Mouse (Mus musculus) CH12.LX (cell line): ENCODE measurements at regions not wholly inside any gene's neighbourhood (a gene's known extent, or its start where the extent isn't known, plus 50 kb on each side); places are given as distances from the start of the nearest gene placed in this dataset.

Source experiments
- DNase-seq: peaks from one replicate; pipeline ENCODE4 v3.0.0-alpha.2; 2013; ENCODE audit errors: extremely low read depth
- H3K27ac ChIP-seq: 2 replicates; pipeline ENCODE4 v1.5.1; 2012; ENCODE audit warnings: low read depth, mild to moderate bottlenecking, control low read depth, moderate library complexity; ENCODE audit not compliant: insufficient read depth
- H3K27me3 ChIP-seq: replicated peaks from 2 replicates; pipeline ENCODE3; 2012; ENCODE audit warnings: inconsistent platforms
- H3K36me3 ChIP-seq, 2 experiments: replicated peaks in 1 of 2; 2 replicates each; pipeline versions ENCODE3 to v1.6.1; 2012; ENCODE audit warnings: inconsistent platforms in 1 of 2, low read length in 1 of 2, mild to moderate bottlenecking in 1 of 2, mixed read lengths in 1 of 2, moderate library complexity in 1 of 2; ENCODE audit not compliant: control insufficient read depth in 1 of 2, insufficient read depth in 1 of 2
- H3K4me1 ChIP-seq, 2 experiments: 2 replicates each; pipeline ENCODE4 v1.6.1; 2012; ENCODE audit warnings: inconsistent platforms in 1 of 2, moderate library complexity in 1 of 2; ENCODE audit not compliant: insufficient read depth in 2 of 2, control insufficient read depth in 1 of 2
- H3K4me2 ChIP-seq: 2 replicates; pipeline ENCODE4 v1.6.1; 2012; ENCODE audit warnings: low read depth, mild to moderate bottlenecking, control low read depth; ENCODE audit not compliant: poor library complexity, insufficient read depth, severe bottlenecking
- H3K4me3 ChIP-seq, 3 experiments: fragments of 150-350 bp in 1 of 3; sonication (generic) in 1 of 3; replicated peaks in 1 of 3; 2 replicates each; pipeline versions ENCODE3 to v1.5.1; 2011 to 2012; ENCODE audit warnings: low read depth in 2 of 3, low read length in 2 of 3, mild to moderate bottlenecking in 2 of 3, moderate library complexity in 2 of 3, control low read depth in 1 of 3, improper control_type of control experiment in 1 of 3, inconsistent platforms in 1 of 3, mixed read lengths in 1 of 3; ENCODE audit not compliant: poor library complexity in 1 of 3
- H3K79me2 ChIP-seq: replicated peaks from 2 replicates; pipeline ENCODE4 v1.6.1; 2012; ENCODE audit warnings: mild to moderate bottlenecking, moderate library complexity; ENCODE audit not compliant: control insufficient read depth, poor library complexity, insufficient read depth, severe bottlenecking; ENCODE audit errors: extremely low read depth
- H3K9ac ChIP-seq: 2 replicates; pipeline ENCODE4 v1.6.1; 2012; ENCODE audit warnings: low read depth, mild to moderate bottlenecking, control low read depth, moderate library complexity; ENCODE audit not compliant: insufficient read depth
- H3K9me3 ChIP-seq: replicated peaks from 2 replicates; pipeline ENCODE3; 2012; ENCODE audit warnings: low read length, inconsistent platforms, mixed read lengths
- BHLHE40 ChIP-seq: IDR thresholded peaks from 2 replicates; pipeline ENCODE4 v1.6.1; 2011; ENCODE audit warnings: mild to moderate bottlenecking, low read depth, low read length, improper control_type of control experiment
- CHD1 ChIP-seq: IDR thresholded peaks from 2 replicates; pipeline ENCODE4 v1.6.1; 2012; ENCODE audit warnings: low read depth, low read length, improper control_type of control experiment, inconsistent platforms
- CTCF ChIP-seq, 2 experiments: IDR thresholded peaks in 1 of 2; conservative IDR thresholded peaks in 1 of 2; 2 replicates each; pipeline ENCODE4 v1.5.1; 2011 to 2012; ENCODE audit warnings: low read depth in 2 of 2, low read length in 2 of 2, improper control_type of control experiment in 1 of 2, inconsistent platforms in 1 of 2, mild to moderate bottlenecking in 1 of 2, moderate library complexity in 1 of 2
- E2F4 ChIP-seq: IDR thresholded peaks from 2 replicates; pipeline ENCODE4 v1.6.1; 2011; ENCODE audit warnings: low read depth, low read length, improper control_type of control experiment; ENCODE audit not compliant: insufficient replicate concordance
- ELF1 ChIP-seq: IDR thresholded peaks from 2 replicates; pipeline ENCODE4 v1.6.1; 2014; ENCODE audit warnings: low read depth, mild to moderate bottlenecking, inconsistent platforms, low read length, improper control_type of control experiment
- EP300 ChIP-seq: IDR thresholded peaks from 2 replicates; pipeline ENCODE4 v1.6.1; 2011; ENCODE audit warnings: low read length, improper control_type of control experiment
- ETS1 ChIP-seq: conservative IDR thresholded peaks from 2 replicates; pipeline ENCODE4 v1.6.1; 2012; ENCODE audit warnings: low read depth, mild to moderate bottlenecking, inconsistent platforms, low read length, improper control_type of control experiment, moderate library complexity
- JUN ChIP-seq: IDR thresholded peaks from 2 replicates; pipeline ENCODE4 v1.6.1; 2011; ENCODE audit warnings: low read depth, mild to moderate bottlenecking, low read length, improper control_type of control experiment, moderate library complexity; ENCODE audit not compliant: insufficient read depth
- JUND ChIP-seq: conservative IDR thresholded peaks from 2 replicates; pipeline ENCODE4 v1.6.1; 2011; ENCODE audit warnings: low read depth, low read length, improper control_type of control experiment
- KAT2A ChIP-seq: IDR thresholded peaks from 2 replicates; pipeline ENCODE4 v1.6.1; 2012; ENCODE audit warnings: low read length, improper control_type of control experiment, inconsistent platforms; ENCODE audit not compliant: insufficient replicate concordance
- MAFK ChIP-seq: IDR thresholded peaks from 2 replicates; pipeline ENCODE4 v1.6.1; 2011; ENCODE audit warnings: low read length, improper control_type of control experiment; ENCODE audit not compliant: insufficient replicate concordance
- MEF2A ChIP-seq: IDR thresholded peaks from 2 replicates; pipeline ENCODE4 v1.6.1; 2014; ENCODE audit warnings: low read depth, mild to moderate bottlenecking, inconsistent platforms, low read length, improper control_type of control experiment, borderline replicate concordance
- MYC ChIP-seq: IDR thresholded peaks from 2 replicates; pipeline ENCODE4 v1.6.1; 2011; ENCODE audit warnings: low read depth, mild to moderate bottlenecking, improper control_type of control experiment, low read length
- NRF1 ChIP-seq: IDR thresholded peaks from 2 replicates; pipeline ENCODE4 v1.6.1; 2014; ENCODE audit warnings: low read depth, mild to moderate bottlenecking, inconsistent platforms, low read length, improper control_type of control experiment, moderate library complexity
- PAX5 ChIP-seq: IDR thresholded peaks from 2 replicates; pipeline ENCODE4 v1.6.1; 2012; ENCODE audit warnings: low read length, inconsistent platforms, mixed read lengths
- POLR2A ChIP-seq: IDR thresholded peaks from 2 replicates; pipeline ENCODE4 v1.6.1; 2011; ENCODE audit warnings: low read depth, mild to moderate bottlenecking, improper control_type of control experiment, low read length
- RAD21 ChIP-seq: IDR thresholded peaks from 2 replicates; pipeline ENCODE4 v1.6.1; 2011; ENCODE audit warnings: low read depth, mild to moderate bottlenecking, low read length, improper control_type of control experiment, moderate library complexity
- TCF12 ChIP-seq: IDR thresholded peaks from 2 replicates; pipeline ENCODE4 v1.6.1; 2014; ENCODE audit warnings: low read depth, mild to moderate bottlenecking, inconsistent platforms, low read length, improper control_type of control experiment
- UBTF ChIP-seq: IDR thresholded peaks from 2 replicates; pipeline ENCODE4 v1.6.1; 2012; ENCODE audit warnings: low read depth, mild to moderate bottlenecking, inconsistent platforms, low read length, improper control_type of control experiment, moderate library complexity
- USF1 ChIP-seq: IDR thresholded peaks from 2 replicates; pipeline ENCODE4 v1.6.1; 2014; ENCODE audit warnings: low read depth, mild to moderate bottlenecking, inconsistent platforms, low read length, improper control_type of control experiment
- USF2 ChIP-seq: conservative IDR thresholded peaks from 2 replicates; pipeline ENCODE4 v1.6.1; 2011; ENCODE audit warnings: low read depth, low read length, improper control_type of control experiment
- ZC3H11A ChIP-seq: IDR thresholded peaks from 2 replicates; pipeline ENCODE4 v1.6.1; 2012; ENCODE audit warnings: low read depth, mild to moderate bottlenecking, inconsistent platforms, low read length, improper control_type of control experiment
- ZKSCAN1 ChIP-seq: IDR thresholded peaks from 2 replicates; pipeline ENCODE4 v1.6.1; 2012; ENCODE audit warnings: low read depth, inconsistent platforms, low read length, improper control_type of control experiment, borderline replicate concordance
- ZNF384 ChIP-seq: IDR thresholded peaks from 2 replicates; pipeline ENCODE4 v1.6.1; 2012; ENCODE audit warnings: low read depth, low read length, improper control_type of control experiment, inconsistent platforms
- dilution Hi-C: fragments of 300-500 bp; cut with MboI; formaldehyde crosslinking; loops from 2 replicates; pipeline ENCODE4 v1.14.3; 2020; ENCODE audit warnings: low sequenced_read_pairs; ENCODE audit not compliant: extremely low pct_unique_long_range_greater_than_20kb, extremely low pct_ligation_motif_present
- in situ Hi-C: fragments of 300-500 bp; cut with MboI; formaldehyde crosslinking; loops from 3 replicates; pipeline ENCODE4 v1.14.3; 2019; ENCODE audit warnings: low sequenced_read_pairs, low pct_ligation_motif_present, low pct_unique_long_range_greater_than_20kb, mixed read lengths

DNA sequence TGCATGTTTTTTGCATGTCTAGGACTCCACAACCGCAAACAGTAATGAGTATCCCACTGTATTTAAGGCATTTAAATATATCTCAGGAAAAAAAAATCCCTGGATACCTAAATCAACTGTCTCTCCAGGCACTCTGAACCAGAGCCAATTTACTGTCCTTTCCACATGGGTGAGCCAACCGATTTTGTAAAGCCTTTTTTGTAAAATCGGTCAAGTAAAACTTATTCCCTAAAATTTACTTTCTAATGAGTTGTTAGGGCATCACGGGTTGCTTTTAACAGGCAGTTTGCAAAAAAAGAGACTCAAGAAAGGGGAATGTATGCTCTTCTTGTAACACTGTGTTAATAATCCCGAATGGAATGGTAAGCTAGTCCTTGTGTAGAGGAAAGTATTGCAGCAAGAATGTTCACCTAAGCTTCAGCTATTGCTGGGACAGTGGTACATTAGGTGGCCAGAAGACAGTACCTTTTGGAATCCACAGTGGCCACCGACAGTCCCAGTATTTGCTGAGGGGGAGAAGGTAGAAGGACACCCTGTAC is 496.4 kb downstream of the Cntnap4 start:
- Histone ChIP-seq H3K4me3 (no peak overlapping the region), H3K79me2 (no peaks in the 10 kb centered on the region), H3K9ac (no peak overlapping the region), H3K4me1 (no peaks in the 10 kb centered on the region), H3K27ac (no peak overlapping the region), H3K27me3 (no peaks in the 10 kb centered on the region), H3K4me2 (no peak overlapping the region), H3K9me3 (peaks cover 47% of the 10 kb centered on the region), H3K36me3 (no peaks in the 10 kb centered on the region)
- in situ Hi-C loops, result no loop called here
- no peak for DNase-seq
- dilution Hi-C loops, result no loop called here
- TF ChIP-seq TCF12 (no peak), EP300 (no peak), BHLHE40 (no peak), ZKSCAN1 (no peak), MEF2A (no peak), MYC (no peak)

DNA sequence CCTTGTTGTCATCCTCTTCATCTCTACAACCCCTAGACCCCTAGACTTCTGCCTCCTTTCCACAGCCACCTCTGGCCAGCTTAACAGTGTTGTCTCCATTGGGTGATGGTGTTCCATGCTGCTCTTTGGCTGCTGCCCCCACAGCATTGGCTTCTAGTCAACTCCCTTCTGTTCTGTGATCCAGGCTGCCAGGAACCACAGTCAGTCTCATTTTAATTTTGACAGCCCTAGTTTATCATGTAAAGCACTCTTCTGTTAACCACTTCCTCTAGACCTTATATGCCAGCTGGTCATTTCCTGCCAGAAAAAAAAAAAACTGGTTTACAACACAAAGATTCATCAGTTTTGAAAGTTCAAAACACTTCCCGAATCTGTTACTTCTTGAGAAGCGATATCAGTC is 514.1 kb downstream of the Cntnap4 start:
- H3K27me3 ChIP-seq, result no peaks in the 10 kb centered on the region
- H3K36me3 ChIP-seq, result no peaks in the 10 kb centered on the region
- no peak overlapping the region for H3K4me3 ChIP-seq
- TF ChIP-seq NRF1 (no peak), MEF2A (no peak), JUND (no peak), ZKSCAN1 (no peak), UBTF (no peak), JUN (no peak), MAFK (no peak), KAT2A (no peak), PAX5 (no peak), TCF12 (no peak), CTCF (conservative IDR thresholded peaks at IDR 0.05 in 1 of 2, IDR thresholded peaks at IDR 0.05 in 1 of 2; ENCODE audit: low read depth in 2 of 2, low read length in 2 of 2) (no peak), MYC (no peak)
- H3K27ac ChIP-seq, result no peak overlapping the region
- dilution Hi-C loops (no loop called here), in situ Hi-C loops (no loop called here)
- H3K9me3 ChIP-seq, result peaks cover 32% of the 10 kb centered on the region
- no peaks in the 10 kb centered on the region for H3K79me2 ChIP-seq
- H3K9ac ChIP-seq, result no peak overlapping the region
- H3K4me1 ChIP-seq, result no peaks in the 10 kb centered on the region
- no peak overlapping the region for H3K4me2 ChIP-seq
- DNase-seq, result no peak

DNA sequence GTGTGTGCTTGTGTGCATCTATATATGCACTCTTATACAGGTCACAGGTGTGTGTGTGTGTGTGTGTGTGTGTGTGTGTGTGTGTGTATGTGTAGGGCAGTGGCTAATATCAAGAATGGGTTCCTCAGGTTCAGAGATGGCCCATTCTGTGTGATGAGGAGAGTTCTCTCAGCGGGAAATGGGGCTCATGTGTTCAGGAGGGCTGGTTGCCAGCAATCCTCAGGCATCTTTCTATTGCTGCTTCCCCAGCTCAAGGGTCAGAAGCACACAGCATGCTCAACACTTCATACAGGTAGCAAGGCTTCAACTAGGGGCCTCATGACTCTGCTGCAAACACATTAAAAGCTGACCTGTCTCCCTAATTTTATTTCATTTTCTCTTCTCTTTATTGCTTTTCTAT is 517.7 kb downstream of the Cntnap4 start:
- H3K27me3 ChIP-seq, result no peaks in the 10 kb centered on the region
- DNase-seq, result no peak
- no peaks in the 10 kb centered on the region for H3K36me3 ChIP-seq
- H3K9me3 ChIP-seq, result peaks cover 38% of the 10 kb centered on the region
- H3K4me2 ChIP-seq, result no peak overlapping the region
- in situ Hi-C loops, result no loop called here
- no peak overlapping the region for H3K27ac ChIP-seq
- no peak overlapping the region for H3K4me3 ChIP-seq
- TF ChIP-seq CHD1, result no peak
- TF ChIP-seq MAFK, result no peak
- no peak for TF ChIP-seq ELF1
- no peak for TF ChIP-seq USF1
- TF ChIP-seq E2F4, result no peak
- no peak for TF ChIP-seq RAD21
- no peak for TF ChIP-seq ZNF384
- no peak for TF ChIP-seq USF2
- TF ChIP-seq EP300, result no peak
- TF ChIP-seq ZC3H11A, result no peak
- no peak for TF ChIP-seq ETS1
- no peak for TF ChIP-seq POLR2A
- dilution Hi-C loops, result no loop called here
- H3K4me1 ChIP-seq, result no peaks in the 10 kb centered on the region
- no peaks in the 10 kb centered on the region for H3K79me2 ChIP-seq
- H3K9ac ChIP-seq, result no peak overlapping the region
